Mouse (Mus musculus) spleen, adult 2 months (tissue): ENCODE results near the gene Asic2.

Experiments used
- CTCF ChIP-seq: fragments of 200-500 bp; IDR thresholded peaks from 2 replicates; pipeline ENCODE4 v1.5.1; 2011; ENCODE audit warnings: mild to moderate bottlenecking, inconsistent platforms; ENCODE audit not compliant: insufficient read depth, insufficient read length, insufficient replicate concordance; ENCODE audit errors: extremely low read depth
- POLR2A ChIP-seq: fragments of 200-500 bp; IDR thresholded peaks from 2 replicates; pipeline ENCODE4 v1.6.1; 2011; ENCODE audit warnings: low read depth, low read length, inconsistent platforms

DNA sequence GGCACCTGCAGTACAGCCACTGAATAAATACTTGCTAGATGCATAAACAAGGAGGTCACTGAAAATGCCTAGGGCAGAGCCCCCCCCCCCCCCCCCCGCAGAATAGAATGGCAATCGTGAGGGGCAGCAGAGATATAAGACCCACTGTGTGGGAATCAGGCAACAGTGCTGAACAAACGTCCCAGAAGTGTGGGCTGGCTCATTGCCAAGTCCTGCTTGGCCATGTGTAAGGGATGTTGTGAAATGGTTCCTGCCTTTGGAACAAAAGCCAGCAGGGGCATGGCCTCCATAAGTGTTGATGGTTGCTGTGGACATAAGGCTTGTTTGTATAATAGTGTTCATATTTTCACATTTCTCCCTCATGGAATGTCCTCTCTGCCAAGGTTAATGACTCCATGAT is 487.1 kb downstream of the Asic2 start:
- TF ChIP-seq CTCF (no peak), POLR2A (no peak)
